Mouse (Mus musculus): Measurements from ENCODE around the gene Gm11554.

- TF ChIP-seq CTCF (IDR thresholded peaks at IDR 0.05; ENCODE audit: control insufficient read depth, insufficient read depth, insufficient read length), result no peak
- no peak for TF ChIP-seq USF1 (IDR thresholded peaks at IDR 0.05; ENCODE audit: low read depth)
- no peak for TF ChIP-seq MYOD1 (IDR thresholded peaks at IDR 0.05; ENCODE audit: control insufficient read depth, insufficient read length, low read depth)
- TF ChIP-seq MYOG (IDR thresholded peaks at IDR 0.05; ENCODE audit: control insufficient read depth, extremely low read depth, insufficient read length), result no peak
Measured at GRCm38 (mm10) chr11:99758877-99759276, 45.4 kb downstream of the Gm11554 start.

Data from C2C12 (cell line).